Mouse (Mus musculus) liver, adult (tissue): Measurements from ENCODE around the gene Btbd9.

Source experiments
- GATA4 ChIP-seq: IDR thresholded peaks from 2 replicates; pipeline ENCODE4 v1.6.1; 2014; ENCODE audit warnings: mild to moderate bottlenecking, low read length; ENCODE audit not compliant: insufficient replicate concordance

Btbd9 gene

GRCm38 (mm10) chr17:30192416-30193005 is 383.8 kb downstream of the Btbd9 start:
- TF ChIP-seq GATA4: no peak

GRCm38 (mm10) chr17:30191097-30191640 is 385.1 kb downstream of the Btbd9 start:
- no peak for TF ChIP-seq GATA4

- no peak for TF ChIP-seq GATA4
Measured at GRCm38 (mm10) chr17:30188031-30188981, 388.0 kb downstream of the Btbd9 start.

DNA sequence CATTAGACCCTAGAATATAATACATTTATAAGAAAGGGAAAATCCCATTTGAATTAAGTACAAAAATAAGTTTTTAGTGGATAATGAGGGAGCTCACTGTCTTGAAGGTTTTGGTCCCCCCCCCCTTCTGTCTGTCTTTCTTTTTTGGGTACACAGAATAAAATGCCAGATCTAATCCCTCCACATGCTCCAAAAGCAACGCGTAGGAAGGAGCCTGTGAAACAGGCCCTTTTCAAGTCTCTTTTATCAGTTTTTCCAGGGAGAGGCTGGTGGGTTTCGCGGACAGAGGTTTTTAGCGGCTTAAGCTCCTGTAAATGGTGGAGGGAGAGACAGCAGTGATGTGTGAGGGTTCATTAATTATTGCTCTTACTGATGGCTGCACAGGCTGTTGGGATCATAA is 388.7 kb downstream of the Btbd9 start:
- no peak for TF ChIP-seq GATA4

GRCm38 (mm10) chr17:30187154-30187553 is 389.1 kb downstream of the Btbd9 start:
- TF ChIP-seq GATA4: no peak

DNA sequence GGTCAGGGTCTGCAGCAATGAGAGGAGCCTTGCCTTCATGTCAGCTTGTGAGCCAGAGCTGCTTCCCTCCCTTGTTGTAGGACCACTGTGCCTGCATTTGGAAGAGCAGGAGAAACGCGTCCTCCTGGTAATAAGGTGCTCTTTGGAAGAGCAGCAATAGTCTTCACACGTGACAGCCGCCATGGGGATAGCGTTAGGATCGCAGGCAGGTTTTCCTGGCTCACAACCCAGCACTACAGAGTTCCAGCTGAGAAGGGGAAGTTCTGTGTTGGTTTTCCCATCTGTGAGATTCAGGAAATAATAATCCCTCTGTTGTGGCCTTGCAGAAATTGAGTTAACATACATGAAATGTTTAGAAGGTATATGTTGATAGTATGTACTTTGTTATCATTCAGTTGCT is 392.7 kb downstream of the Btbd9 start:
- TF ChIP-seq GATA4: no peak

DNA sequence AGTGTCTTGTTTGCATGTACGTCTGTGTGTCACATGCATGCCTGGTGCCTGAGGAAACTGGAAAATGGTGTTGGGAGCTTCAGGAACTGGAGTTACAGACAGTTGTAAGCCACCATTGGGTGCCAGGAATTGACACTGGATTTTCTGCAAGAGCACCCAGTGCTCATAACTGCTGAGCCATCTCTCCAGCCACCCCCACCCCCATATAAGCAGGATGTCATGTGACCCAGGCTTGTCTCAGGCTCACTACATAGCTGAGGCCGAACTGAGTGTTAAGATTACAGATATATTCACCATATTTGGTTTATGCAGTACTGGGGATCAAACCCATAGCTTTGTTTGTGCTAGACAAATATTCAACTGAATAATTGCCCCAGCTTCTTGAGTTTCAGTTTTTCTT is 394.2 kb downstream of the Btbd9 start:
- TF ChIP-seq GATA4: no peak

GRCm38 (mm10) chr17:30181554-30181953 is 394.7 kb downstream of the Btbd9 start:
- TF ChIP-seq GATA4: no peak

DNA sequence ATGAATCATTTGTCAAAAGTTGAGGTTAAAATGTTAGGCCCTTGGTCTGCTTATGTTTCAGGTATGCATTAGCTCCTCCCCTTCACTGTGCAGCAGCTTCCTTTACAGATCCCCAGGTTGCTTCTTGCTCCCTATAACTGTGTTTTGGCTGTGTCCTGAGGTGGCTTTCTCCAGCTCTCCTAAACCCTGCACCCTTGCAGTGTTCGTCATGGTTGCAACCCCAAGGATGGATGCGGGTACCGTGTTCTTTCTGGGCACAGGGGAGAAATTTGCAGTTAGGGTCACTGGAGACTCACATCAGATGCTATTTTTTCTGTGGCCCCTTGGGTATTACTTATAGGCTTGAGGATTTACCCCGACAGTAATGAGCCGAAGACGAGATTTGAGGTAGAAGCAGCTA is 396.1 kb downstream of the Btbd9 start:
- no peak for TF ChIP-seq GATA4

DNA sequence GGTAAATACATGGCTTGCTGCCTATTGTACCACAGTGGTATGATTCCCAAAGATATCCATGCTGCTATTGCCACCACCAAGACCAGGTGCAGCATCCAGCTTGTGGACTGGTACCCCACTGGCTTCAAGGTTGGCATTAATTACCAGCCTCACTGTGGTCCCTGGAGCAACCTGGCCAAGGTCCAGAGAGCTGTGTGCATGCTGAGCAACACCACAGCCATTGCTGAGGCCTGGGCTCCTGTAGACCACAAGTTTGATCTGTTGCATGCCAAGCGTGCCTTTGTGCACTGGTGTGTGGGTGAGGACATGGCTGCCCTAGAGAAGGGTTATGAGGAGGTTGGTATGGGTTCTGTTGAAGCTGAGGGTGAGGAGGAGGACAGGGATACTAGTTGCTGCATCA is 397.9 kb downstream of the Btbd9 start:
- TF ChIP-seq GATA4: no peak

- no peak for TF ChIP-seq GATA4
Measured at GRCm38 (mm10) chr17:30177435-30177834, 398.9 kb downstream of the Btbd9 start.
